Mouse (Mus musculus): ENCODE results near the gene Wdr73. TPM values are rescaled to one million over a fixed set of nuclear protein-coding genes. Genes with fewer than 3 reads are reported as not detected.

Wdr73 gene
- total RNA-seq, 1 experiment from 2014 or later, result 15.0 TPM

DNA sequence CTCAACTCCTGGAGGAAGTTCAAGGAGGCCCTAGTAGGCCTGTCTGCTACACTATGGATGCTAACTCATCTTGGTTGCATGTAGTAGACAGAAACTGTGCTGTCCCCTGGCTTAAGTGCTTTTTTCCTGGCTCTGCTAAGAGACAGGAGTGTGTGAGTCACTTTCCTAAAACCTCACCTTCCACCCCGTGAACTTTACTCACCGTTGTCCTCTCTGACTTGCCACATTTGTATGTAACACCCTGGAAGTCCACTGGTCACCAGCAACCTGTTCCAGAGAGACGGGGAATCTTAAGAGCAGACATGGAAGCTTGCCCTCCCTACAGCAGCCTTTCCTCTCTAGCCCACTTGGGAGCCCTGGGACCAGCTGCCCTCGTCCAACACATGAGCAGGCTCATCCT lies 3.3 kb downstream of the Wdr73 start:
- no peak for ATAC-seq (ENCODE audit: extremely low read depth, insufficient number of reproducible peaks, low FRiP score, poor library complexity, severe bottlenecking)

DNA sequence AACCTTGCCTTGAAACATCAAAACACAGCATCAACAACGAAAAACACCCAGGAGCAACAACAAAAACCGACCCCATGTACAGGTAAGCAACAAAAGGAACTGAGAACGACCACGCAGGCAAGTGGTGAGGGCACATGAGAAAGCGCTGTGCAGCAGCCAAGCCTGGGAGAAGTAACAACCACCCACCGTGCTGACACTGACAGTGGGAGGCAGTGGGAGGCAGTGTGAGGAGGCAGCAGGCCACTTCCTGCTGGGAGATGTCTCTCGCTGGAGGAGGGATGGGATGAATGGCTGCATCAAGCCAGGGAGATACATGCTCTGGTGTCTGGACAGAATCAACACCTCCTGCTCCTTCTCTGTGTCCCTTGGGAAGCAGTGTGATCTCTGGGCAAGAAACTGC lies 3.9 kb downstream of the Wdr73 start:
- no peak for ATAC-seq (ENCODE audit: extremely low read depth, insufficient number of reproducible peaks, low FRiP score, poor library complexity, severe bottlenecking)

DNA sequence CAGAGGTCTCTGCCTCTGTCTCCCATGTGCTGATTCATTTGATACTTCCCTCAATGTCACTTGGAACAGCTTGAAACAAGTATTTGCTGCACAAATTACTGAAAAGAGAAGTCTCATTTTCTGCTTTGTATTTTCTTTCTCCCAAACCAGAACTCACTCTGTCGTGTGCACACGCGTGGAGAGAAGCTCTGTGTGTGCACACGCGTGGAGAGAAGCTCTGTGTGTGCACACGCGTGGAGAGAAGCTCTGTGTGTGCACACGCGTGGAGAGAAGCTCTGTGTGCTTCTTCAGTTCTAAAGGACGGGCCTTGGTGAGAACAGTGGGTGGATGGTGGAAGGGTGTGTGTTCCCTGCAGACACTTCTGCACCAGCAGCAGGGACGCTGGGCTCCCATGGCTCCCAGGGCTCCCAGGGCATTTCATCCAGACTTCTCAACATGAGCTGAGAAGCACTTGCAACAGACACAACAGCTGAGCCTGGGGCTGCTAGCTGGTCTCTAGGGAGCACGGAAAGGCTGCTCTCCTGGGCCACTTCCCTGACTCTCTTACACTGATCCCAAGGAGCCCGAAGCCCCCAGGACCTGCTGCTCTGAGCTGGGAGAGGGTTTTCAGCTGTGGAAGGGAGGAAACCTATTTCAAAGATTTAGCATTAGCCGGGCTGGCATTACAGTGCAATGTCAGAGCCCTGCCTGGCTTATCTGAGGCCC lies 6.1 kb downstream of the Wdr73 start:
- ATAC-seq (ENCODE audit: extremely low read depth, insufficient number of reproducible peaks, low FRiP score, poor library complexity, severe bottlenecking), result no peak

DNA sequence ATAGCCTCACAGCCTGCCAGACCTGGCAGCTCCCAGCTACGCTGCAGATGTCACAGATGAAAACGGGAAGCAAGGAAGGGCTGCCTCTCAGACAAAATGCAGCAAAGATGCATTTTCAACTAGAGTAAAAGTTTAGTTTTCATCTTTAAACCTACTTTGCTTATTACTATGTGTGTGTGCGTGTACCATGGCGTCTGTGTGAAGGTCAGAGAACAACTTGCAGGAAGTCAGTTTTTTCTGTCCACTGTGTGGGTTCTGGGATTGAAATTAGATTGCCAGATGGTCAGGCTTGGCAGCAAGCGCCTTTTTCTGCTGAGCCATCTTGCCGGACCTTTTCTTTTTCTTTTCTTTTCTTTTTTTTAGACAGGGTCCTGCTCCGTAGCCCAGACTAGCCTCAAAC lies 6.9 kb downstream of the Wdr73 start:
- ATAC-seq (ENCODE audit: extremely low read depth, insufficient number of reproducible peaks, low FRiP score, poor library complexity, severe bottlenecking), result no peak

DNA sequence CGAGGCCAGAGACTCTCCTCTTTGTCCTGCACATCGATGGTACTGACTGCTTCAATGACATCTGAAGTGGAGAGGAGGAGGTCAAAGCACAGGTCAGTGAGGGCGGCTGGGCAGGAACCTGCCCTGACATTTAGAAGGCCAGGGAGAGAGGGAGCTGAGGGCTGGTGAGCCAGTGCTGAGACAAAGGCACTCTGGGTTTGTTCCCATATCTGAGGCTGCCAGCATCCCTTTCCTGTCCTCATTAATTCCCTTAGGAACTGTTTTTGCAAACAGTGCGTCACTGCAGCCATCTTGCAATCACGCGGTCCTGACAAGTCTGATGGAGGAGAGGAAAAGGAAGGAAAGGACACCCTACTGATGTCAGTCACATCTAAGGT lies 7.3 kb downstream of the Wdr73 start:
- no peak for ATAC-seq (ENCODE audit: extremely low read depth, insufficient number of reproducible peaks, low FRiP score, poor library complexity, severe bottlenecking)

- ATAC-seq (ENCODE audit: extremely low read depth, insufficient number of reproducible peaks, low FRiP score, poor library complexity, severe bottlenecking), result no peak
Measured at GRCm38 (mm10) chr7:80893086-80893752, 7.8 kb downstream of the Wdr73 start.

DNA sequence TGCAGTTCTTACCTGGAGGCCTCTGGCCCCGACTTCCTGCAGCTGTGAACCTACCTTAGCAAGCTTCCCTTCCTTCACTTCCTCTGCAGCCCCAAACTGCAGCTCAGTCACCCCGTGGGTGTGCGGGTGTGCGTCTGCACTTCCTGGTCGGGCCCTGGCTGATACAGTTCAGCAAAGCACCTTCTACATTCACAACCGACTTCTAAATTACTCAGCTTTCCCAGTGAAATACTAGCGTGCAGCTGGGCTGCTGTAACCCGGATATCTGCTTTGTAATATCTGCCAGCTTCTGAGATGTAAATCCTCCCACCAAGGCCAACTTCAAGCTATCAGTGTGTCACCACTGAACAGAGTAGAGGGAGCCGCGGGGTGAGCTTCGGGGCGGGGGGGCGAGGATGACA lies 11.2 kb downstream of the Wdr73 start:
- peak; percentile 71 for ATAC-seq (ENCODE audit: extremely low read depth, insufficient number of reproducible peaks, low FRiP score, poor library complexity, severe bottlenecking)

GRCm38 (mm10) chr7:80889021-80889511 lies 12.0 kb downstream of the Wdr73 start:
- ATAC-seq (ENCODE audit: extremely low read depth, insufficient number of reproducible peaks, low FRiP score, poor library complexity, severe bottlenecking), result no peak

- no peak for ATAC-seq (ENCODE audit: extremely low read depth, insufficient number of reproducible peaks, low FRiP score, poor library complexity, severe bottlenecking)
Measured at GRCm38 (mm10) chr7:80888595-80888994, 12.5 kb downstream of the Wdr73 start.

DNA sequence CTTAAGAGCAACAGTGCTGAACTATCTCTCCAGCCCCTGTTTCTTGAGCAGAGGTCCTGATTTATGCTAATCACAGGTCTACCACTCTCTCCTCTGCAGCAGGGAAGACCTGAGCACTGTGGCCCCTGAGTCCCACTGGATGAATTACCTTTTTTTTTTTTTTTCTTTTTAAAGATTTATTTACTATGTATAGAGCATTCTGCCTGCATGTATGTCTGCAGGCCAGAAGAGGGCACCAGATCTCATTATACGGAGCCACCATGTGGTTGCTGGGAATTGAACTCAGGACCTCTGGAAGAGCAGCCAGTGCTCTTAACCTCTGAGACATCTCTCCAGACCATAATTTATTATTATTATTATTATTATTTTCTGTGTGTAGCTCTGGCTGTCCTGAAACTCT lies 15.4 kb downstream of the Wdr73 start:
- no peak for ATAC-seq (ENCODE audit: extremely low read depth, insufficient number of reproducible peaks, low FRiP score, poor library complexity, severe bottlenecking)

DNA sequence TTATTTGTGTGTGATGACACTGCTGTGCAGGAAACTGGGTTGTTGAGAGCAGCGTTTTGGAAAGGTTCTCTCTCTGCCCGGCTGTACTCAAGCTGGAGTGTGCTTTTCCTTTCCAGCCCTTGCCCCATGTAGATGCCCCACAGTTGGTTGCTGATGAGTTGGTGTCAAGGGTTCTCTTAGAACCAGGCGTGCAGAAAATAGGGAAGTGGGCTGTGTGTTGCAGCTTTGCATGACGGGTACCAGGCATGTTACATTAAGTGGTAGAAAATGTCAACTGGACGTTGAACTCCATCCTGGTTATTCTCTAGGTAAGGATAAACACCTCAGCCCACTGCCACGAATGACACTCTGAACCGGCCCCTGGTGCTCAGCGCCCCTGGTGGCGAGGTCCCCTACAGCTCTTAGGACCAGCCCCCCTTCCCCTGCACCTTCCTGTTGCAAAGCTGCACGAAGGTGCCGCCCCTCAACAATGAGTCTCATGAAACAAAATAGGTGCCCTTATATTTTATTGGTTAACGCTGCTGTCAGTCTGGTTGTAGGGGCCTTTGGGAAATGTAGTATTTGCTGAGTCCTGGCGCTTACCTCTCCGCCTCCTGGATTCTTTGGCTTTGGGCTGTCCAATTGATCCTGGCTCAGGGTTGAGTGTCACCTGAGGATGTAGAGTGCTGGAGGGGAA lies 18.1 kb downstream of the Wdr73 start:
- ATAC-seq (ENCODE audit: extremely low read depth, insufficient number of reproducible peaks, low FRiP score, poor library complexity, severe bottlenecking), result peak; percentile 93

DNA sequence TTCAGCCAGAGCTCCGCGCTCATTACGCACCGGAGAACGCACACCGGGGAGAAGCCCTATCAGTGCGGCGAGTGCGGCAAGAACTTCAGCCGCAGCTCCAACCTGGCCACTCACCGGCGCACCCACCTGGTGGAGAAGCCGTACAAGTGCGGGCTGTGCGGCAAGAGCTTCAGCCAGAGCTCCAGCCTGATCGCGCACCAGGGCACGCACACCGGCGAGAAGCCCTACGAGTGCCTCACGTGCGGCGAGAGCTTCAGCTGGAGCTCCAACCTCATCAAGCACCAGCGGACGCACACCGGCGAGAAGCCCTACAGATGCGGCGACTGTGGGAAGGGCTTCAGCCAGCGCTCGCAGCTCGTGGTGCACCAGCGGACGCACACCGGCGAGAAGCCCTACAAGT lies 25.3 kb downstream of the Wdr73 start:
- ATAC-seq (ENCODE audit: extremely low read depth, insufficient number of reproducible peaks, low FRiP score, poor library complexity, severe bottlenecking), result no peak

DNA sequence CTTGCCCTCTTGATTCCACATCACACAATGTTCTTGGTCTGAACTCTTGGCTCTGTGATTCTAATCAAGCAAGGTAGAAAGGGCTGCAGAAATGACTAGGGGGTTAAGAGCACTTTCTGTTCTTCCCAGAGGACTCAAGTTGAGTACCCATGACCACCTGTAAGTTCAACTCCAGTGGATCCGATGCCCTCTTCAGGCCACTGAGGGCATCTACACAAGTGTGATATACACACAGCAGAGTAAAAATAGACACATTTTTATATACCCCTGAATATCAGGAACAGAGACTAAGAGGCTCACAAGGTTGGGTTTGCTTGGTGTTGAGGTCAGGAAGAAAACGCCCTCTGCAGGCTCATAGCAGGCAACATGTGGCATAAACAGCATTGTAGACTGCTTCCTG lies 27.4 kb downstream of the Wdr73 start:
- ATAC-seq (ENCODE audit: extremely low read depth, insufficient number of reproducible peaks, low FRiP score, poor library complexity, severe bottlenecking), result no peak

- ATAC-seq (ENCODE audit: extremely low read depth, insufficient number of reproducible peaks, low FRiP score, poor library complexity, severe bottlenecking), result no peak
Measured at GRCm38 (mm10) chr7:80873038-80873437, 28.0 kb downstream of the Wdr73 start.

GRCm38 (mm10) chr7:80868686-80869085 lies 32.4 kb downstream of the Wdr73 start:
- no peak for ATAC-seq (ENCODE audit: extremely low read depth, insufficient number of reproducible peaks, low FRiP score, poor library complexity, severe bottlenecking)

GRCm38 (mm10) chr7:80866514-80867147 lies 34.4 kb downstream of the Wdr73 start:
- no peak for ATAC-seq (ENCODE audit: extremely low read depth, insufficient number of reproducible peaks, low FRiP score, poor library complexity, severe bottlenecking)

GRCm38 (mm10) chr7:80865521-80865920 lies 35.5 kb downstream of the Wdr73 start:
- no peak for ATAC-seq (ENCODE audit: extremely low read depth, insufficient number of reproducible peaks, low FRiP score, poor library complexity, severe bottlenecking)

DNA sequence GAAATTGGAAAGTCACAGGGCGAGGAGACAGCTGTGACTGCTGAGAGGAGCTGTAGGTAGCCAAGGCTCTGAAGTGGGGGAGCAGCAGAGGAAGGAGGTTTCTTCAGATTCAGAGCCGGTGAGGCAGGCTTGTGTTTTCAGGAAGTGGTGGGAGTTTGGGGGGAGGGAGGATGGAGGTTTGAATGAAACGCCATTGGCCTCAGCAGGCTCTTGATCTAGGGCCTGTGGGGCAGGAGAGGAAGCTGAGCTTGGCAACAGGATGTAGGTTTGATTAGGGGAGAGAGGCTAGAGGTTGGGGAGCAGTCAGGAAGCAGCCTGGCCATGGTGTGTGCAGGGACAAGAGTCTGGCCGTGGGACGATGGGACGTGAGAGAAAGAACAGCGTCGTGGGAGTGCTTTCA lies 36.2 kb downstream of the Wdr73 start:
- ATAC-seq (ENCODE audit: extremely low read depth, insufficient number of reproducible peaks, low FRiP score, poor library complexity, severe bottlenecking), result peak; percentile 41; the same call in 1 of the 2 replicates

GRCm38 (mm10) chr7:80864151-80864550 lies 36.9 kb downstream of the Wdr73 start:
- ATAC-seq (ENCODE audit: extremely low read depth, insufficient number of reproducible peaks, low FRiP score, poor library complexity, severe bottlenecking), result no peak

- ATAC-seq (ENCODE audit: extremely low read depth, insufficient number of reproducible peaks, low FRiP score, poor library complexity, severe bottlenecking), result no peak
Measured at GRCm38 (mm10) chr7:80863520-80863919, 37.5 kb downstream of the Wdr73 start.
